Mouse (Mus musculus) limb, embryonic 14.5 days (tissue): Measurements from ENCODE around the gene Gm28051. TPM values are rescaled to one million over a fixed set of nuclear protein-coding genes. Genes with fewer than 3 reads are reported as not detected.

ENCODE experiments used
- ATAC-seq: fragments of 200-750 bp; cut with Nextera tagmentation; 2 replicates; pipeline ENCODE4 v1.8.0; 2017; ENCODE audit warnings: low read depth, moderate number of reproducible peaks, moderate TSS enrichment; ENCODE audit not compliant: low FRiP score
- DNase-seq: peaks from one replicate; pipeline ENCODE4 v3.0.0-alpha.2; 2015; ENCODE audit warnings: low spot score
- H3K27ac ChIP-seq: fragments of 300-500 bp; sonication (generic); replicated peaks from 2 replicates; pipeline ENCODE4 v1.5.1; 2014; ENCODE audit warnings: low read depth, mild to moderate bottlenecking, low read length, moderate library complexity, mixed read lengths
- H3K27me3 ChIP-seq: fragments of 300-500 bp; sonication (generic); 2 replicates; pipeline ENCODE4 v1.6.1; 2014; ENCODE audit warnings: low read length, mixed read lengths; ENCODE audit not compliant: control insufficient read depth, insufficient read depth
- H3K36me3 ChIP-seq: fragments of 300-500 bp; sonication (generic); 2 replicates; pipeline ENCODE4 v1.6.1; 2014; ENCODE audit warnings: mild to moderate bottlenecking, low read length, moderate library complexity, mixed read lengths; ENCODE audit not compliant: control insufficient read depth, insufficient read depth
- H3K4me1 ChIP-seq: fragments of 300-500 bp; sonication (generic); 2 replicates; pipeline ENCODE4 v1.6.1; 2014; ENCODE audit warnings: antibody characterized with exemption, low read length, mixed read lengths; ENCODE audit not compliant: control insufficient read depth, insufficient read depth
- H3K4me2 ChIP-seq: fragments of 300-500 bp; sonication (generic); replicated peaks from 2 replicates; pipeline ENCODE4 v1.6.1; 2014; ENCODE audit warnings: low read depth, mild to moderate bottlenecking, low read length, moderate library complexity; ENCODE audit not compliant: severe bottlenecking
- H3K4me3 ChIP-seq: fragments of 300-500 bp; sonication (generic); replicated peaks from 2 replicates; pipeline ENCODE4 v1.5.1; 2014; ENCODE audit warnings: low read length
- H3K9ac ChIP-seq: fragments of 300-500 bp; sonication (generic); 2 replicates; pipeline ENCODE4 v1.6.1; 2014; ENCODE audit warnings: mild to moderate bottlenecking, low read depth, low read length, moderate library complexity; ENCODE audit not compliant: severe bottlenecking
- H3K9me3 ChIP-seq: fragments of 300-500 bp; sonication (generic); 2 replicates; pipeline ENCODE4 v1.6.1; 2016; ENCODE audit warnings: low read length; ENCODE audit not compliant: control insufficient read depth
- POLR2A ChIP-seq: fragments of 200-500 bp; IDR thresholded peaks from 2 replicates; pipeline ENCODE4 v1.8.0; 2012; ENCODE audit warnings: inconsistent platforms, mild to moderate bottlenecking, moderate library complexity, borderline replicate concordance; ENCODE audit not compliant: insufficient read depth, insufficient read length; ENCODE audit errors: extremely low read depth
- WGBS: fragments of 180-500 bp; shearing (Covaris S2); extraction: QIAGEN DNeasy Blood & Tissue Kit; methylation state at CpG from one replicate; pipeline ENCODE4 v1.1.7; 2014; 5-methylcytosine and 5-hydroxymethylcytosine counted together
- polyA plus RNA-seq, 2 experiments: library from polyadenylated mRNA; depleted of rRNA in 1 of 2; stranded (reverse) in 1 of 2; unstranded in 1 of 2; fragments of >200 nt; fragmentation: Nextera tagmentation in 1 of 2; extraction: Ambion mirVana in 1 of 2; gene quantifications; 2 replicates each; pipeline versions ENCODE4 v1.2.1 to v1.2.3; 2012 to 2014

The Gm28051 gene
- polyA plus RNA-seq, 2 experiments, result not detected

- 85% methylated on average over 5 of the region's 5 CpGs for WGBS
- no peak for ATAC-seq
- no peaks in the 10 kb centered on the region for H3K27me3 ChIP-seq
- H3K27ac ChIP-seq, result no peak overlapping the region
- H3K4me3 ChIP-seq, result no peak overlapping the region
- H3K4me1 ChIP-seq, result no peaks in the 10 kb centered on the region
- H3K4me2 ChIP-seq, result no peak overlapping the region
- no peak for TF ChIP-seq POLR2A
- no peak overlapping the region for H3K9ac ChIP-seq
- H3K36me3 ChIP-seq, result peaks cover 48% of the 10 kb centered on the region
- no peak for DNase-seq
- no peaks in the 10 kb centered on the region for H3K9me3 ChIP-seq
These were observed 25.3 kb upstream of the Gm28051 start for GRCm38 (mm10) chr12:102782841-102783240.

- no peak overlapping the region for H3K27ac ChIP-seq
- peaks cover 50% of the 10 kb centered on the region for H3K36me3 ChIP-seq
- H3K4me2 ChIP-seq, result no peak overlapping the region
- H3K9ac ChIP-seq, result no peak overlapping the region
- WGBS, result 49% methylated on average over 3 of the region's 3 CpGs
- H3K4me3 ChIP-seq, result no peak overlapping the region
- no peak for ATAC-seq
- no peaks in the 10 kb centered on the region for H3K9me3 ChIP-seq
- H3K4me1 ChIP-seq, result no peaks in the 10 kb centered on the region
- DNase-seq, result no peak
- TF ChIP-seq POLR2A, result no peak
- no peaks in the 10 kb centered on the region for H3K27me3 ChIP-seq
These were observed 21.9 kb upstream of the Gm28051 start for GRCm38 (mm10) chr12:102779452-102779851.

- Histone ChIP-seq H3K4me3 (no peak overlapping the region), H3K9ac (no peak overlapping the region), H3K27ac (no peak overlapping the region), H3K4me2 (no peak overlapping the region), H3K4me1 (no peaks in the 10 kb centered on the region), H3K27me3 (no peaks in the 10 kb centered on the region), H3K36me3 (peaks cover 55% of the 10 kb centered on the region), H3K9me3 (no peaks in the 10 kb centered on the region)
- 86% methylated on average over 5 of the region's 5 CpGs for WGBS
- no peak for ATAC-seq
- TF ChIP-seq POLR2A, result no peak
- DNase-seq, result no peak
These were observed 20.6 kb upstream of the Gm28051 start for GRCm38 (mm10) chr12:102778151-102778550.

- no peak overlapping the region for H3K4me2 ChIP-seq
- no peak for TF ChIP-seq POLR2A
- 93% methylated on average over 14 of the region's 14 CpGs for WGBS
- peaks cover 71% of the 10 kb centered on the region for H3K36me3 ChIP-seq
- no peaks in the 10 kb centered on the region for H3K4me1 ChIP-seq
- DNase-seq (no peak), ATAC-seq (no peak)
- H3K9ac ChIP-seq, result no peak overlapping the region
- H3K27me3 ChIP-seq, result no peaks in the 10 kb centered on the region
- H3K9me3 ChIP-seq, result no peaks in the 10 kb centered on the region
- no peak overlapping the region for H3K27ac ChIP-seq
- H3K4me3 ChIP-seq, result no peak overlapping the region
These were observed 18.5 kb upstream of the Gm28051 start for GRCm38 (mm10) chr12:102776035-102776434.

GRCm38 (mm10) chr12:102772676-102773075 is 15.1 kb upstream of the Gm28051 start:
- TF ChIP-seq POLR2A, result no peak
- no peaks in the 10 kb centered on the region for H3K4me1 ChIP-seq
- no peak overlapping the region for H3K4me3 ChIP-seq
- H3K27ac ChIP-seq, result no peak overlapping the region
- H3K9me3 ChIP-seq, result no peaks in the 10 kb centered on the region
- H3K4me2 ChIP-seq, result no peak overlapping the region
- no peak overlapping the region for H3K9ac ChIP-seq
- H3K36me3 ChIP-seq, result peaks cover 95% of the 10 kb centered on the region
- no peak for DNase-seq
- 90% methylated on average over 5 of the region's 5 CpGs for WGBS
- no peaks in the 10 kb centered on the region for H3K27me3 ChIP-seq
- ATAC-seq, result no peak

GRCm38 (mm10) chr12:102771601-102772000 is 14.0 kb upstream of the Gm28051 start:
- Histone ChIP-seq H3K4me3 (no peak overlapping the region), H3K9me3 (no peaks in the 10 kb centered on the region), H3K27ac (no peak overlapping the region), H3K9ac (no peak overlapping the region), H3K4me2 (no peak overlapping the region), H3K36me3 (peaks cover 95% of the 10 kb centered on the region), H3K27me3 (no peaks in the 10 kb centered on the region), H3K4me1 (no peaks in the 10 kb centered on the region)
- DNase-seq (no peak), ATAC-seq (no peak)
- TF ChIP-seq POLR2A, result no peak
- WGBS, result 94% methylated on average over 8 of the region's 8 CpGs
